Mouse (Mus musculus) heart, embryonic 13.5 days (tissue): ENCODE measurements around the gene Vinac1. TPM values are rescaled to one million over a fixed set of nuclear protein-coding genes. Genes with fewer than 3 reads are reported as not detected.

Source experiments
- ATAC-seq: fragments of 200-750 bp; cut with Nextera tagmentation; 2 replicates; pipeline ENCODE4 v1.8.0; 2017; ENCODE audit warnings: moderate TSS enrichment; ENCODE audit not compliant: insufficient number of reproducible peaks, low FRiP score, low TSS enrichment; ENCODE audit errors: extremely low read depth
- H3K27ac ChIP-seq: fragments of 300-500 bp; sonication (generic); replicated peaks from 2 replicates; pipeline ENCODE4 v1.5.1; 2015; ENCODE audit warnings: moderate library complexity, mild to moderate bottlenecking, inconsistent platforms
- H3K27me3 ChIP-seq: fragments of 300-500 bp; sonication (generic); replicated peaks from 2 replicates; pipeline ENCODE4 v1.6.1; 2015; ENCODE audit warnings: mild to moderate bottlenecking, inconsistent platforms
- H3K36me3 ChIP-seq: fragments of 300-500 bp; sonication (generic); 2 replicates; pipeline ENCODE4 v1.6.1; 2015; ENCODE audit warnings: mild to moderate bottlenecking, inconsistent platforms
- H3K4me1 ChIP-seq: fragments of 300-500 bp; sonication (generic); 2 replicates; pipeline ENCODE4 v1.6.1; 2015; ENCODE audit warnings: inconsistent platforms
- H3K4me2 ChIP-seq: fragments of 300-500 bp; sonication (generic); 2 replicates; pipeline ENCODE4 v1.6.1; 2015; ENCODE audit warnings: inconsistent platforms, mild to moderate bottlenecking, moderate library complexity
- H3K4me3 ChIP-seq: fragments of 300-500 bp; sonication (generic); 2 replicates; pipeline ENCODE4 v1.5.1; 2015; ENCODE audit warnings: moderate library complexity, mild to moderate bottlenecking, inconsistent platforms
- H3K9ac ChIP-seq: fragments of 300-500 bp; sonication (generic); 2 replicates; pipeline ENCODE4 v1.6.1; 2015; ENCODE audit warnings: inconsistent platforms, mild to moderate bottlenecking, moderate library complexity
- H3K9me3 ChIP-seq: fragments of 300-500 bp; sonication (generic); 2 replicates; pipeline ENCODE4 v1.6.1; 2016; ENCODE audit warnings: inconsistent platforms
- whole genome bisulfite sequencing: fragments of 180-500 bp; shearing (Covaris S2); methylation state at CpG from one replicate; pipeline ENCODE4 v1.1.7; 2015; ENCODE audit warnings: mixed read lengths; 5-methylcytosine and 5-hydroxymethylcytosine counted together
- polyA plus RNA-seq: library from polyadenylated mRNA; unstranded; fragments of >200 nt; fragmentation: Nextera tagmentation; extraction: Ambion mirVana; gene quantifications from 2 replicates; pipeline ENCODE4 v1.2.1, GENCODE M21; 2015

Gene Vinac1
- 0.05 TPM in 1 of 2 replicates, not detected in the other for polyA plus RNA-seq

- H3K4me2 ChIP-seq: no peak within 1 kb of the TSS
- H3K27me3 ChIP-seq: no peaks in the 10 kb centered on the region
- ATAC-seq: no peak
- H3K9ac ChIP-seq: no peak within 1 kb of the TSS
- H3K4me1 ChIP-seq: no peaks in the 10 kb centered on the region
- H3K4me3 ChIP-seq: no peak within 1 kb of the TSS
- no peak within 1 kb of the TSS for H3K27ac ChIP-seq
- whole genome bisulfite sequencing: 71% methylated on average over 8 of the region's 8 CpGs
- no peaks in the 10 kb centered on the region for H3K36me3 ChIP-seq
- H3K9me3 ChIP-seq: no peaks in the 10 kb centered on the region
Observed at GRCm38 (mm10) chr2:129047811-129048210, at the start of gene Vinac1. TSS of gene Vinac1 (minus strand) at chr2:129048172.

- WGBS: 84% methylated on average over 18 of the region's 18 CpGs
- ATAC-seq: no peak
- no peak overlapping the region for H3K9ac ChIP-seq
Observed at GRCm38 (mm10) chr2:129093926-129094724, 46.2 kb upstream of the Vinac1 start.

GRCm38 (mm10) chr2:129092810-129093209 is 44.8 kb upstream of the Vinac1 start:
- no peak for ATAC-seq
- Histone ChIP-seq H3K4me3 (no peak overlapping the region), H3K9ac (no peak overlapping the region), H3K9me3 (no peaks in the 10 kb centered on the region), H3K4me2 (no peak overlapping the region), H3K27ac (no peak overlapping the region), H3K27me3 (no peaks in the 10 kb centered on the region), H3K4me1 (peaks cover 5% of the 10 kb centered on the region; the same call in 1 of the 2 replicates), H3K36me3 (peaks cover 50% of the 10 kb centered on the region)
- WGBS: 87% methylated on average over 12 of the region's 12 CpGs

More at GRCm38 (mm10) chr2:129093926-129094724, 46.2 kb upstream of the Vinac1 start:
- Histone ChIP-seq H3K9me3 (no peaks in the 10 kb centered on the region), H3K27ac (no peak overlapping the region), H3K27me3 (no peaks in the 10 kb centered on the region), H3K4me2 (no peak overlapping the region), H3K4me1 (peaks cover 5% of the 10 kb centered on the region; the same call in 1 of the 2 replicates), H3K4me3 (no peak overlapping the region), H3K36me3 (peaks cover 41% of the 10 kb centered on the region)

- no peak overlapping the region for H3K27ac ChIP-seq
- no peak overlapping the region for H3K4me3 ChIP-seq
- ATAC-seq: no peak
- H3K9me3 ChIP-seq: 0 out of 2 replicates have a peak, but pooled peaks cover 1% of the 10 kb centered on the region
- H3K9ac ChIP-seq: peak overlapping the region; percentile 47; the same call in 1 of the 2 replicates
- 44% methylated on average over 4 of the region's 4 CpGs for WGBS
- no peaks in the 10 kb centered on the region for H3K27me3 ChIP-seq
- H3K36me3 ChIP-seq: peaks cover 69% of the 10 kb centered on the region
- no peak overlapping the region for H3K4me2 ChIP-seq
- H3K4me1 ChIP-seq: peaks cover 5% of the 10 kb centered on the region; the same call in 1 of the 2 replicates
Observed at GRCm38 (mm10) chr2:129090370-129090769, 42.4 kb upstream of the Vinac1 start.

- Histone ChIP-seq H3K9me3 (0 out of 2 replicates have a peak, but pooled peaks cover 6% of the 10 kb centered on the region), H3K27ac (no peak overlapping the region), H3K4me3 (no peak overlapping the region), H3K4me2 (no peak overlapping the region), H3K9ac (no peak overlapping the region), H3K36me3 (peaks cover 55% of the 10 kb centered on the region), H3K27me3 (no peaks in the 10 kb centered on the region), H3K4me1 (peaks cover 5% of the 10 kb centered on the region; the same call in 1 of the 2 replicates)
- WGBS: 78% methylated on average over 1 of the region's 1 CpGs
- no peak for ATAC-seq
Observed at GRCm38 (mm10) chr2:129087520-129087919, 39.5 kb upstream of the Vinac1 start.

- ATAC-seq: no peak
- peaks cover 66% of the 10 kb centered on the region for H3K36me3 ChIP-seq
- WGBS: 56% methylated on average over 2 of the region's 2 CpGs
- H3K27me3 ChIP-seq: no peaks in the 10 kb centered on the region
- H3K9me3 ChIP-seq: 0 out of 2 replicates have a peak, but pooled peaks cover 6% of the 10 kb centered on the region
- no peak overlapping the region for H3K9ac ChIP-seq
- no peak overlapping the region for H3K27ac ChIP-seq
- no peak overlapping the region for H3K4me2 ChIP-seq
- H3K4me1 ChIP-seq: peaks cover under 1% of the 10 kb centered on the region; the same call in 1 of the 2 replicates
- no peak overlapping the region for H3K4me3 ChIP-seq
Observed at GRCm38 (mm10) chr2:129084959-129085358, 37.0 kb upstream of the Vinac1 start.

- Histone ChIP-seq H3K4me3 (no peak overlapping the region), H3K36me3 (peaks cover 56% of the 10 kb centered on the region), H3K4me1 (peaks cover 8% of the 10 kb centered on the region; the same call in 1 of the 2 replicates), H3K27ac (no peak overlapping the region), H3K4me2 (no peak overlapping the region), H3K9ac (no peak overlapping the region), H3K9me3 (0 out of 2 replicates have a peak, but pooled peaks cover 6% of the 10 kb centered on the region), H3K27me3 (no peaks in the 10 kb centered on the region)
- no peak for ATAC-seq
- WGBS: 88% methylated on average over 5 of the region's 5 CpGs
Observed at GRCm38 (mm10) chr2:129083514-129083913, 35.5 kb upstream of the Vinac1 start.

GRCm38 (mm10) chr2:129081097-129081496 is 33.1 kb upstream of the Vinac1 start:
- Histone ChIP-seq H3K27ac (no peak overlapping the region), H3K4me1 (peaks cover 8% of the 10 kb centered on the region; the same call in 1 of the 2 replicates), H3K27me3 (no peaks in the 10 kb centered on the region), H3K9me3 (peaks cover 6% of the 10 kb centered on the region; the same call in 1 of the 2 replicates), H3K9ac (no peak overlapping the region), H3K4me3 (no peak overlapping the region), H3K4me2 (no peak overlapping the region), H3K36me3 (peaks cover 62% of the 10 kb centered on the region)
- 61% methylated on average over 13 of the region's 13 CpGs for WGBS
- no peak for ATAC-seq

GRCm38 (mm10) chr2:129079194-129079593 is 31.2 kb upstream of the Vinac1 start:
- H3K4me1 ChIP-seq: peaks cover 8% of the 10 kb centered on the region; the same call in 1 of the 2 replicates
- WGBS: 53% methylated on average over 2 of the region's 2 CpGs
- H3K27ac ChIP-seq: no peak overlapping the region
- no peak overlapping the region for H3K4me3 ChIP-seq
- no peaks in the 10 kb centered on the region for H3K27me3 ChIP-seq
- H3K9me3 ChIP-seq: no peaks in the 10 kb centered on the region; the same call in 1 of the 2 replicates
- peaks cover 51% of the 10 kb centered on the region for H3K36me3 ChIP-seq
- no peak overlapping the region for H3K9ac ChIP-seq
- no peak overlapping the region for H3K4me2 ChIP-seq
- no peak for ATAC-seq

GRCm38 (mm10) chr2:129078313-129078712 is 30.3 kb upstream of the Vinac1 start:
- Histone ChIP-seq H3K27ac (no peak overlapping the region), H3K36me3 (peaks cover 47% of the 10 kb centered on the region), H3K4me2 (no peak overlapping the region), H3K4me1 (peaks cover 8% of the 10 kb centered on the region; the same call in 1 of the 2 replicates), H3K9me3 (no peaks in the 10 kb centered on the region; the same call in 1 of the 2 replicates), H3K27me3 (no peaks in the 10 kb centered on the region), H3K4me3 (no peak overlapping the region), H3K9ac (no peak overlapping the region)
- no peak for ATAC-seq
- WGBS: 87% methylated on average over 3 of the region's 3 CpGs

- H3K9me3 ChIP-seq: no peaks in the 10 kb centered on the region
- no peak for ATAC-seq
- H3K4me1 ChIP-seq: peaks cover 16% of the 10 kb centered on the region
- H3K4me2 ChIP-seq: no peak overlapping the region
- no peak overlapping the region for H3K27ac ChIP-seq
- H3K9ac ChIP-seq: no peak overlapping the region
- H3K4me3 ChIP-seq: no peak overlapping the region
- peaks cover 22% of the 10 kb centered on the region for H3K36me3 ChIP-seq
- WGBS: 83% methylated on average over 3 of the region's 3 CpGs
- no peaks in the 10 kb centered on the region for H3K27me3 ChIP-seq
Observed at GRCm38 (mm10) chr2:129070296-129070695, 22.3 kb upstream of the Vinac1 start.
